9 mouse cellular contexts compared by ENCODE assay signal in the genomic region with DNA sequence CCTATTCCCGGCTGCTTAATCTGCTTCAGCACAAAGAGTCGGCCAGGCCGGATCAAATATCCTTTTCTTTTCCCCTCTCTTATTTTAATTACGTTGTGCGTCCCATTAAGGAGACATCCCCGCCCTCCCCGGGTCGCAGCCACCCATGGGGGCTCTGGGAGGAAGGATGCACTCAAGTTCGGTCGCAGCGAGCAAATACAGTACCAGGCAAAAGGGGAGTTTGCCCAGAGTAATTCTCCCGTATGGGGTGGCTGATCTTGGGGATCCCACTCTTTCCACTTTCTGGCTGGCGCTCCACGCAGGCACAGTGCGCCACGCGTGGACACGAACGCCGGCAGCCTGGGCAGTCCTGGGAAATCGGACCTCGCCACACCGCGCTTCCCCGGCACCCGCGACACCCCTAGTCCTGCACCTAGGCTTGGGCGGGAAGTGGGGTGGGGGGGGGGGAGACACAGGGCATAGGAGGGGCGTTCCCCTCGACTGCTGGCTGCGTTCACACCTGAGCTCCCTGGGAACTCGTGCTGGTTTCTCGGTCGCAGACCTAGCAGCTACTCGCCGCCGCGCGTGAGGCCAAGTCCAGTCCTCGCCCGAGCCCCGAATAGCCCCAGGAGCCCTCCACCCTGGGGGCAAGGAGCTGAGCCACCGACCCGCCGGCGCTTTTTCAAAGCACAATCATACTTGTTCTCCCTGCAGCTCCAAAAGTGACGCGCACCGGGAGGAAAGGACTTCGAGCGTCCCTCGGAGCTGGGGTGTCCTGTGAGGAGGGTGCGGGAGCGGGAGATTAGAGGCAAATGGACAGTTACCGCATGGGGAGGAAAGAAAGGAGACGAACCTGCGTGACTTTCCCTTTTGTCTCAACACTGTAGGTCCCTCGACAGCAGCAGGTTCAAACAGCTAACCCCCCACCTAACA.
A peak's percentile ranks its signal among the peaks of the same experiment; 100 is the strongest.
DNase-seq lines count a peak whose midpoint lies in the region; ATAC-seq lines count a peak whose summit lies in the region.
"Had no signal": no experiment of that assay in that cellular context is flagged by ENCODE, and none has a peak within 500 bp of the region (broad histone marks: within the 10 kb centered on the region; RNA-seq: fewer than 3 reads in every experiment).

No protein-coding gene starts in this region.

- under 1% methylated on average over 58 of the region's 58 CpGs for WGBS in hindbrain, embryonic 10.5 days
- under 1% methylated on average over 58 of the region's 58 CpGs for WGBS in liver, embryonic 13.5 days (ENCODE audit: insufficient replicate concordance)
- WGBS in neural tube, embryonic 15.5 days = under 1% methylated on average over 58 of the region's 58 CpGs

- H3K27me3 ChIP-seq in hindbrain, embryonic 10.5 days (ENCODE audit: insufficient read depth, poor library complexity, severe bottlenecking) = peaks cover 76% of the 10 kb centered on the region
- H3K27me3 ChIP-seq in liver, embryonic 13.5 days = peaks cover 76% of the 10 kb centered on the region
- H3K27me3 ChIP-seq in neural tube, embryonic 15.5 days (replicated peaks) = no peaks in the 10 kb centered on the region

- no peaks in the 10 kb centered on the region for H3K36me3 ChIP-seq in hindbrain, embryonic 10.5 days
- H3K36me3 ChIP-seq in liver, embryonic 13.5 days = no peaks in the 10 kb centered on the region
- H3K36me3 ChIP-seq in neural tube, embryonic 15.5 days = no peaks in the 10 kb centered on the region

- peak overlapping the region; percentile 55 for H3K4me2 ChIP-seq in liver, embryonic 13.5 days
- peak overlapping the region; percentile 90 for H3K4me2 ChIP-seq in neural tube, embryonic 15.5 days

- peak overlapping the region; percentile 9; the same call in 1 of the 2 replicates for H3K9ac ChIP-seq in liver, embryonic 13.5 days
- H3K9ac ChIP-seq in neural tube, embryonic 15.5 days (replicated peaks) = peak overlapping the region; percentile 63

- H3K4me1 ChIP-seq in hindbrain, embryonic 10.5 days (replicated peaks) = peaks cover 67% of the 10 kb centered on the region
- H3K4me1 ChIP-seq in liver, embryonic 13.5 days (replicated peaks) = peaks cover 22% of the 10 kb centered on the region
- peaks cover 49% of the 10 kb centered on the region for H3K4me1 ChIP-seq in neural tube, embryonic 15.5 days

- no peak for ATAC-seq in liver, embryonic 13.5 days (ENCODE audit: low read depth)
- peak; percentile 48 for ATAC-seq in neural tube, embryonic 15.5 days (ENCODE audit: low FRiP score)
- no peak for ATAC-seq in activated CD4-positive, CD25-positive, alpha-beta regulatory T cell, adult 4 months

- H3K9me3 ChIP-seq in hindbrain, embryonic 10.5 days = no peaks in the 10 kb centered on the region
- no peaks in the 10 kb centered on the region for H3K9me3 ChIP-seq in liver, embryonic 13.5 days (replicated peaks)
- H3K9me3 ChIP-seq in neural tube, embryonic 15.5 days (replicated peaks) = no peaks in the 10 kb centered on the region

- H3K4me3 ChIP-seq in hindbrain, embryonic 10.5 days = peak overlapping the region; percentile 62
- H3K4me3 ChIP-seq in liver, embryonic 13.5 days (replicated peaks) = peak overlapping the region; percentile 39
- peak overlapping the region; percentile 41 for H3K4me3 ChIP-seq in neural tube, embryonic 15.5 days (replicated peaks)
- H3K4me3 ChIP-seq: myocyte had no signal

- DNase-seq in 3T3-L1 (ENCODE audit: low read depth, low spot score) = peak; percentile 68
- DNase-seq in adipocyte (ENCODE audit: low spot score) = peak; percentile 60
- DNase-seq in embryo, embryonic 9.5 days (ENCODE audit: extremely low spot score) = peak; percentile 73
- DNase-seq in hindbrain, embryonic 10.5 days (ENCODE audit: low spot score) = peak; percentile 71
- no peak for DNase-seq in liver, embryonic 13.5 days
- no peak for DNase-seq in layer of hippocampus, postnatal 25 days (ENCODE audit: extremely low spot score in 1 of 2, low spot score in 1 of 2)

- H3K27ac ChIP-seq in hindbrain, embryonic 10.5 days = peak overlapping the region; percentile 91
- no peak overlapping the region for H3K27ac ChIP-seq in liver, embryonic 13.5 days
- peak overlapping the region; percentile 93 for H3K27ac ChIP-seq in neural tube, embryonic 15.5 days (replicated peaks)

Comparison
In these comparisons a context has a peak if more than half of its experiments do, and no peak if none do; other contexts are left out.
1. DNase-seq: peak in 3T3-L1 (single experiment), adipocyte (single experiment), embryo, embryonic 9.5 days (single experiment) and hindbrain, embryonic 10.5 days (single experiment); none in liver, embryonic 13.5 days (single experiment) and layer of hippocampus, postnatal 25 days (0 of 2).
2. Peak in every context shown above with its lines, with median percentiles within 50 percentile points of each other: H3K4me3 ChIP-seq.